Mouse (Mus musculus) brain, embryonic 14.5 days (tissue): ENCODE results near the gene Pus10.

Source experiments
- CTCF ChIP-seq: fragments of 200-500 bp; IDR thresholded peaks from 2 replicates; pipeline ENCODE4 v1.5.1; 2012; ENCODE audit warnings: inconsistent platforms, mild to moderate bottlenecking, moderate library complexity, borderline replicate concordance; ENCODE audit not compliant: insufficient read depth, insufficient read length; ENCODE audit errors: extremely low read depth
- POLR2A ChIP-seq: fragments of 200-500 bp; IDR thresholded peaks from 2 replicates; pipeline ENCODE4 v1.6.1; 2012; ENCODE audit warnings: mild to moderate bottlenecking, inconsistent platforms, borderline replicate concordance; ENCODE audit not compliant: poor library complexity, insufficient read depth, insufficient read length, severe bottlenecking; ENCODE audit errors: extremely low read depth

GRCm38 (mm10) chr11:23728186-23728585 is 62.7 kb downstream of the Pus10 start:
- TF ChIP-seq CTCF (no peak), POLR2A (no peak)
